Mouse (Mus musculus): ENCODE measurements at regions not wholly inside any gene's neighbourhood (a gene's known extent, or its start where the extent isn't known, plus 50 kb on each side); places are given as distances from the start of the nearest gene placed in this dataset.

GRCm38 (mm10) chr11:82602818-82603217 lies 161.3 kb downstream of the Cct6b start:
- no peak overlapping the region for H3K4me2 ChIP-seq
- H3K4me3 ChIP-seq (ENCODE audit: low read depth, low read length) = no peak overlapping the region
- ATAC-seq (replicated peaks; ENCODE audit: low FRiP score) (no peak), DNase-seq (ENCODE audit: low spot score) (no peak)
- 19% methylated on average over 11 of the region's 11 CpGs for WGBS
- H3K27me3 ChIP-seq (replicated peaks; ENCODE audit: control insufficient read depth, insufficient read depth, low read length) = peaks cover 19% of the 10 kb centered on the region
- no peaks in the 10 kb centered on the region for H3K4me1 ChIP-seq (replicated peaks; ENCODE audit: control insufficient read depth, insufficient read depth, low read length)
- no peak overlapping the region for H3K9ac ChIP-seq (ENCODE audit: low read depth, low read length)
- no peak overlapping the region for H3K27ac ChIP-seq (ENCODE audit: low read depth, low read length)
- H3K36me3 ChIP-seq (ENCODE audit: control insufficient read depth, insufficient read depth, low read length) = no peaks in the 10 kb centered on the region
- H3K9me3 ChIP-seq (ENCODE audit: control insufficient read depth, low read length) = no peaks in the 10 kb centered on the region

DNA sequence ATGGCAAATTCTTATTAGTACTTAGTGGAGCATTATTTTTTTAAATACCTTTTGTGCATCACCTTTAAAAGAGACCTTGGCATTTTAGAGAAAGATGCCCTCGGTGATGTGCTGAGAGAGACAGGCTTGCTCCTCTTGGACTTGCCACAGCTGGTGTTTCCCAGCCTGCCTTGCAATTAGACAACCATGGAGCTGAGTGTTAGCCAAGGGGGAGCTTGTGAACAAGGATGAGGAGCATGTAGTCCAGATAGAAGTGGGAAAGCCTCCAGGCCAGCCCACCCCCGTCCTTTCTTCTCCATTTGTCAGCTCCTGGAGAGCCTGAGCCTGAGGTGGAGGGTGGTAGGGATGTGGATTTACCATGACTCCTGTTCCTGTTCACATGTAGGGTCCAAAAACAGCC lies 161.9 kb downstream of the Cct6b start:
- no peak overlapping the region for H3K27ac ChIP-seq (ENCODE audit: low read depth, low read length)
- ATAC-seq (replicated peaks; ENCODE audit: low FRiP score) (no peak), DNase-seq (ENCODE audit: low spot score) (no peak)
- 36% methylated on average over 2 of the region's 2 CpGs for WGBS
- H3K27me3 ChIP-seq (replicated peaks; ENCODE audit: control insufficient read depth, insufficient read depth, low read length) = peaks cover 19% of the 10 kb centered on the region
- no peaks in the 10 kb centered on the region for H3K4me1 ChIP-seq (replicated peaks; ENCODE audit: control insufficient read depth, insufficient read depth, low read length)
- no peak overlapping the region for H3K4me2 ChIP-seq
- no peaks in the 10 kb centered on the region for H3K36me3 ChIP-seq (ENCODE audit: control insufficient read depth, insufficient read depth, low read length)
- H3K4me3 ChIP-seq (ENCODE audit: low read depth, low read length) = no peak overlapping the region
- H3K9ac ChIP-seq (ENCODE audit: low read depth, low read length) = no peak overlapping the region
- H3K9me3 ChIP-seq (ENCODE audit: control insufficient read depth, low read length) = no peaks in the 10 kb centered on the region

DNA sequence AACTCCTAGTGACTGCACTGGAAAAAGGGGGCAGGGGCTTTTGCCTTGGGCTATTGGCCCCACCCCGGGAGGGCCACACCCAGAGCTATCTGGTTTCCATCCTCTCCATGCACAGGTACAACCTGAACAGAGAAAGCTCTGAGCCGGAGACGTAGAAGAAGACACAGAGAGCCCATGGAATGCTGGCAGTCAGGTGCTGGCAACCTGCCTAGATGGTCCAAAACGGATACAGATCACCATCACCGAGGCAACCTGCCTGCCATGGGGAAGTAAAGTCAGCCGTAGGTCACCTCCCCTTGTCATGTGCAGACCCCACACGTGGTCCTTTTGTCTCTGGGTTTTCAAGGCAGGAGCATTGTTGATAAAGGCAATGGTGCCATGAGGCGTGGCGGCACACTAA lies 164.0 kb downstream of the Cct6b start:
- peaks cover 19% of the 10 kb centered on the region for H3K27me3 ChIP-seq (replicated peaks; ENCODE audit: control insufficient read depth, insufficient read depth, low read length)
- DNase-seq (ENCODE audit: low spot score) (no peak), ATAC-seq (replicated peaks; ENCODE audit: low FRiP score) (no peak)
- WGBS = 69% methylated on average over 9 of the region's 9 CpGs
- no peak overlapping the region for H3K27ac ChIP-seq (ENCODE audit: low read depth, low read length)
- no peaks in the 10 kb centered on the region for H3K36me3 ChIP-seq (ENCODE audit: control insufficient read depth, insufficient read depth, low read length)
- no peak overlapping the region for H3K9ac ChIP-seq (ENCODE audit: low read depth, low read length)
- H3K4me3 ChIP-seq (ENCODE audit: low read depth, low read length) = no peak overlapping the region
- no peaks in the 10 kb centered on the region for H3K9me3 ChIP-seq (ENCODE audit: control insufficient read depth, low read length)
- H3K4me2 ChIP-seq = no peak overlapping the region
- H3K4me1 ChIP-seq (replicated peaks; ENCODE audit: control insufficient read depth, insufficient read depth, low read length) = no peaks in the 10 kb centered on the region

DNA sequence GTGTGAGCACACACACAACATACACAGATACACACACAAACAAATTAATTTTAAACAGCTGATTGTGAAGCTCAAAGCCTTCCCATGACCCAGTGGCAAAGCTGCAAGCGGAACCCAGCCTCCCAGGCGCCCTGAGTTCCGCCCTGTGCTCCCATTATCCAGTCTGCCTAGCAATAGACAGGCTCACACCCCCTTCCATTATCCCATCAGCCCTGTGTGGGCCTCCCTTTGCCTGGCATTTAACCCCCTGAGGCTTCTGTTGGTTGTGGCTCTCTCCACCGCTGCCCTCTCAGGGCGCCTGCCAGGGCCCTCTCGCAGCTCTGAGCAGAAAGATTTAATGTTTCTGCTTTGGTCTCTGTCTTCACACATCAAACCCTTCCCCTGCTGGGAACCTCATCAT lies 166.4 kb downstream of the Cct6b start:
- H3K27me3 ChIP-seq (replicated peaks; ENCODE audit: control insufficient read depth, insufficient read depth, low read length) = peaks cover 19% of the 10 kb centered on the region
- ATAC-seq (replicated peaks; ENCODE audit: low FRiP score) = no peak
- no peak for DNase-seq (ENCODE audit: low spot score)
- H3K36me3 ChIP-seq (ENCODE audit: control insufficient read depth, insufficient read depth, low read length) = no peaks in the 10 kb centered on the region
- H3K4me3 ChIP-seq (ENCODE audit: low read depth, low read length) = no peak overlapping the region
- no peaks in the 10 kb centered on the region for H3K4me1 ChIP-seq (replicated peaks; ENCODE audit: control insufficient read depth, insufficient read depth, low read length)
- H3K27ac ChIP-seq (ENCODE audit: low read depth, low read length) = no peak overlapping the region
- no peaks in the 10 kb centered on the region for H3K9me3 ChIP-seq (ENCODE audit: control insufficient read depth, low read length)
- WGBS = 17% methylated on average over 6 of the region's 6 CpGs
- no peak overlapping the region for H3K4me2 ChIP-seq
- H3K9ac ChIP-seq (ENCODE audit: low read depth, low read length) = no peak overlapping the region

DNA sequence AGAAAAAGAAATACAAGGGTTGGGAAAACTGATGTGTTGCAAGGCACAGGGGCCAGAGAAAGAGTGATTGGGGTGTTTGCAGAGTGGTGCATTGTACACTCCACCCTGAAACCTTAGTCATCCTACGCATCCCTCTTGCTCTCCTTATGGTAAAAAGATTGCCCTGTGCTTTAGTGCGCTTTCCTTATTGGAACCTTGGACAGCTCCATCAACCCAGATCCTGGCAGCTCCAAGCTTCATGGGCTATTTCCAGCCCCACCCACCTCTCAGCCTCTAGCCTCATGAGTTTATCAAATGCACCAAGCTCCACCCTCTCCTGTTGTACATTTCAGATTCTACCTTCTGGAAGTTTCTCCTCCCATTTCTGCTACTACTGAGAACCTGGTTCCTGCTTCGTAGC lies 167.3 kb downstream of the Cct6b start:
- 57% methylated on average over 3 of the region's 3 CpGs for WGBS
- no peak for DNase-seq (ENCODE audit: low spot score)
- peaks cover 16% of the 10 kb centered on the region for H3K27me3 ChIP-seq (replicated peaks; ENCODE audit: control insufficient read depth, insufficient read depth, low read length)

GRCm38 (mm10) chr11:82589761-82590160 lies 174.4 kb downstream of the Cct6b start:
- no peaks in the 10 kb centered on the region for H3K9me3 ChIP-seq (ENCODE audit: control insufficient read depth, low read length)
- DNase-seq (ENCODE audit: low spot score) (no peak), ATAC-seq (replicated peaks; ENCODE audit: low FRiP score) (no peak)
- no peaks in the 10 kb centered on the region for H3K36me3 ChIP-seq (ENCODE audit: control insufficient read depth, insufficient read depth, low read length)
- no peaks in the 10 kb centered on the region for H3K4me1 ChIP-seq (replicated peaks; ENCODE audit: control insufficient read depth, insufficient read depth, low read length)
- H3K27ac ChIP-seq (ENCODE audit: low read depth, low read length) = no peak overlapping the region
- no peaks in the 10 kb centered on the region for H3K27me3 ChIP-seq (replicated peaks; ENCODE audit: control insufficient read depth, insufficient read depth, low read length)
- 63% methylated on average over 2 of the region's 2 CpGs for WGBS
- no peak overlapping the region for H3K9ac ChIP-seq (ENCODE audit: low read depth, low read length)
- H3K4me3 ChIP-seq (ENCODE audit: low read depth, low read length) = no peak overlapping the region
- no peak overlapping the region for H3K4me2 ChIP-seq

More for the DNA sequence above, 167.3 kb downstream of the Cct6b start:
- Histone ChIP-seq H3K4me2 (no peak overlapping the region), H3K4me1 (replicated peaks; ENCODE audit: control insufficient read depth, insufficient read depth, low read length) (no peaks in the 10 kb centered on the region), H3K36me3 (ENCODE audit: control insufficient read depth, insufficient read depth, low read length) (no peaks in the 10 kb centered on the region), H3K4me3 (ENCODE audit: low read depth, low read length) (no peak overlapping the region), H3K27ac (ENCODE audit: low read depth, low read length) (no peak overlapping the region), H3K9ac (ENCODE audit: low read depth, low read length) (no peak overlapping the region), H3K9me3 (ENCODE audit: control insufficient read depth, low read length) (no peaks in the 10 kb centered on the region)
- no peak for ATAC-seq (replicated peaks; ENCODE audit: low FRiP score)

- no peak overlapping the region for H3K4me3 ChIP-seq (ENCODE audit: low read depth, low read length)
- no peaks in the 10 kb centered on the region for H3K27me3 ChIP-seq (replicated peaks; ENCODE audit: control insufficient read depth, insufficient read depth, low read length)
- no peak overlapping the region for H3K27ac ChIP-seq (ENCODE audit: low read depth, low read length)
- H3K4me1 ChIP-seq (replicated peaks; ENCODE audit: control insufficient read depth, insufficient read depth, low read length) = no peaks in the 10 kb centered on the region
- no peak overlapping the region for H3K4me2 ChIP-seq
- no peaks in the 10 kb centered on the region for H3K36me3 ChIP-seq (ENCODE audit: control insufficient read depth, insufficient read depth, low read length)
- WGBS = 80% methylated on average over 5 of the region's 5 CpGs
- DNase-seq (ENCODE audit: low spot score) (no peak), ATAC-seq (replicated peaks; ENCODE audit: low FRiP score) (no peak)
- no peak overlapping the region for H3K9ac ChIP-seq (ENCODE audit: low read depth, low read length)
- no peaks in the 10 kb centered on the region for H3K9me3 ChIP-seq (ENCODE audit: control insufficient read depth, low read length)
Measured at GRCm38 (mm10) chr11:82588744-82589143, 175.4 kb downstream of the Cct6b start.

DNA sequence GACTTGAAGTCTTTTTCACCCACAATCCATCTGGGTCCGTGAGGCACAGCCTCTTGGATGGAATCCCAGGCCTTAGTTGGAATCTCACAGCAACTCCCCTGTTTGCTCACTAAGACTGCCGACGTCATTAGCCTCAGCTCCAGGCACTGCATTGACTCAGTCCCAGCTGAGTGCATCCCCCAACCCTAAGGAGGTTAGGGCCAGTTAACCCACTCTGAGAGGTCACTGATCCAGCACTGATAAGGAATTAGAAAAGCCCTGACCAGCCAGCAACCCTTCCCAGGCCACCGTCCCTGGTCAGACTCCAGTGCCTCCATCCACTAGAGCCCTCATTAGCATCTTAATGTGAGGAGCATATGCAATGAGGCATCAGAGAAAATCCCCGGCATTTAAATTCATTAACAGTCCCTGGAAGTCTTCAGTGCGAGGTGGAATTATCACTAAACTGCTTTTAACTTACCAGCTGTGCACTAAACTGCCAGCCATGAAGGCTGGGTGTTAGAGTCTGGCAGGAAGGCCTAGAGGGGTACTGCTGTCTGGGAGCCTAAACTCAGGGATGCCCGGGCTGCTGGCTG lies 184.2 kb downstream of the Cct6b start:
- no peaks in the 10 kb centered on the region for H3K27me3 ChIP-seq (replicated peaks; ENCODE audit: control insufficient read depth, insufficient read depth, low read length)
- no peaks in the 10 kb centered on the region for H3K9me3 ChIP-seq (ENCODE audit: control insufficient read depth, low read length)
- H3K9ac ChIP-seq (ENCODE audit: low read depth, low read length) = no peak overlapping the region
- no peak for DNase-seq (ENCODE audit: low spot score)
- H3K4me1 ChIP-seq (replicated peaks; ENCODE audit: control insufficient read depth, insufficient read depth, low read length) = no peaks in the 10 kb centered on the region
- H3K4me3 ChIP-seq (ENCODE audit: low read depth, low read length) = no peak overlapping the region
- H3K4me2 ChIP-seq = no peak overlapping the region
- no peak overlapping the region for H3K27ac ChIP-seq (ENCODE audit: low read depth, low read length)
- ATAC-seq (replicated peaks; ENCODE audit: low FRiP score) = no peak
- no peaks in the 10 kb centered on the region for H3K36me3 ChIP-seq (ENCODE audit: control insufficient read depth, insufficient read depth, low read length)
- 21% methylated on average over 7 of the region's 7 CpGs for WGBS

DNA sequence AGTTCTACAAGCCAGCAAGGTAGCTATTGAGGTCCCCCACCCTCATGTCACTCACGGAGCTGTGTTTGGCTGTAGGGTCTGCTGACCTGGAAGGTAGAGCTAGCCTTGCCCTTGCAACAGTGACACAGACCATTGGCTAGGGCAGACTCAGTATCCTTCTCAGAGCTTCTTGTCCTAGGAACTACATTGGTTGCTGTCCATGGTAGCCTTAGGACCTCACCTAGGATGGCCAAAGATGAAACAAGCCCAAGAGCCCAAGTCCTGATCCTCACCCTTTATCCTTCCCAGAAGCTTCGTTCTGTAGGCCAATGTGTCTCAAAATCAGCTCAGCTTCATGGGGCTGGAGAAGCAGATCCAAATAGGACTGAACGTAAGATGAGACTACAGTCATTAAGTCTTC lies 187.3 kb downstream of the Tmem132e start:
- H3K36me3 ChIP-seq (ENCODE audit: control insufficient read depth, insufficient read depth, low read length) = no peaks in the 10 kb centered on the region
- H3K9ac ChIP-seq (ENCODE audit: low read depth, low read length) = no peak overlapping the region
- no peaks in the 10 kb centered on the region for H3K4me1 ChIP-seq (replicated peaks; ENCODE audit: control insufficient read depth, insufficient read depth, low read length)
- DNase-seq (ENCODE audit: low spot score) (no peak), ATAC-seq (replicated peaks; ENCODE audit: low FRiP score) (no peak)
- H3K9me3 ChIP-seq (ENCODE audit: control insufficient read depth, low read length) = no peaks in the 10 kb centered on the region
- 58% methylated on average over 3 of the region's 3 CpGs for WGBS
- H3K4me3 ChIP-seq (ENCODE audit: low read depth, low read length) = no peak overlapping the region
- no peak overlapping the region for H3K27ac ChIP-seq (ENCODE audit: low read depth, low read length)
- H3K4me2 ChIP-seq = no peak overlapping the region
- H3K27me3 ChIP-seq (replicated peaks; ENCODE audit: control insufficient read depth, insufficient read depth, low read length) = no peaks in the 10 kb centered on the region
